8 mouse cellular contexts compared by ENCODE assay signal in genomic region chr1:91458223-91458861, GRCm38 (mm10). TPM values are rescaled to one million over a fixed set of nuclear protein-coding genes. Genes with fewer than 3 reads are reported as not detected.
DNase-seq lines count a peak whose midpoint lies in the region; ATAC-seq lines count a peak whose summit lies in the region.

No protein-coding gene starts in this region.

- ATAC-seq in cerebellum, adult (ENCODE audit: insufficient number of reproducible peaks, low FRiP score, low TSS enrichment): peak; percentile 23; the same call in 1 of the 2 replicates
- ATAC-seq in forebrain, embryonic 16.5 days: peak; percentile 1; the same call in 1 of the 2 replicates
- peak; percentile 1; the same call in 1 of the 2 replicates for ATAC-seq in hindbrain, embryonic 14.5 days (ENCODE audit: low FRiP score)
- ATAC-seq in megakaryocyte, adult 5-6 weeks (ENCODE audit: poor library complexity, severe bottlenecking): peak; percentile 7
- ATAC-seq in stomach, embryonic 15.5 days (ENCODE audit: insufficient read depth, low FRiP score, low read depth): peak; percentile 1; the same call in 1 of the 2 replicates

- WGBS in forebrain, embryonic 16.5 days: 7% methylated on average over 8 of the region's 8 CpGs
- 21% methylated on average over 8 of the region's 8 CpGs for WGBS in hindbrain, embryonic 14.5 days
- 9% methylated on average over 8 of the region's 8 CpGs for WGBS in stomach, embryonic 15.5 days

- H3K36me3 ChIP-seq in forebrain, embryonic 16.5 days (ENCODE audit: control insufficient read depth, insufficient read depth): no peaks in the 10 kb centered on the region
- H3K36me3 ChIP-seq in hindbrain, embryonic 14.5 days (replicated peaks; ENCODE audit: control insufficient read depth, insufficient read depth): no peaks in the 10 kb centered on the region
- no peaks in the 10 kb centered on the region for H3K36me3 ChIP-seq in stomach, embryonic 15.5 days

- H3K4me1 ChIP-seq in forebrain, embryonic 16.5 days (replicated peaks; ENCODE audit: control insufficient read depth, insufficient read depth, low read length): peaks cover 42% of the 10 kb centered on the region
- peaks cover 34% of the 10 kb centered on the region for H3K4me1 ChIP-seq in hindbrain, embryonic 14.5 days (replicated peaks; ENCODE audit: control insufficient read depth, insufficient read depth, low read length)
- H3K4me1 ChIP-seq in stomach, embryonic 15.5 days: peaks cover 62% of the 10 kb centered on the region

- H3K4me3 ChIP-seq in forebrain, embryonic 16.5 days (replicated peaks; ENCODE audit: low read length): peak overlapping the region; percentile 69
- peak overlapping the region; percentile 77 for H3K4me3 ChIP-seq in hindbrain, embryonic 14.5 days (replicated peaks; ENCODE audit: low read length)
- H3K4me3 ChIP-seq in stomach, embryonic 15.5 days (replicated peaks): peak overlapping the region; percentile 63

- intact Hi-C loops in left cerebral cortex, postnatal 10 days (cut with DNase I): loop anchor here (5.0 kb wide), 1 partner anchor 41 kb away; no protein-coding TSS in a partner anchor

- DNase-seq in adrenal gland, adult 2 months: peak; percentile 71
- DNase-seq in adrenal gland, adult 8-10 months: no peak
- peak; percentile 73 for DNase-seq in hindbrain, embryonic 14.5 days (ENCODE audit: low spot score)
- peak; percentile 37 to 69 for DNase-seq in left cerebral cortex, postnatal 10 days (ENCODE audit: extremely low spot score in 1 of 2, low spot score in 2 of 2)

- peak overlapping the region; percentile 70 for H3K4me2 ChIP-seq in forebrain, embryonic 16.5 days (ENCODE audit: low read length)
- H3K4me2 ChIP-seq in hindbrain, embryonic 14.5 days (replicated peaks): peak overlapping the region; percentile 76
- peak overlapping the region; percentile 67 for H3K4me2 ChIP-seq in stomach, embryonic 15.5 days

- no peaks in the 10 kb centered on the region for H3K27me3 ChIP-seq in forebrain, embryonic 16.5 days (replicated peaks; ENCODE audit: control insufficient read depth, insufficient read depth, low read length)
- no peaks in the 10 kb centered on the region for H3K27me3 ChIP-seq in hindbrain, embryonic 14.5 days (ENCODE audit: control insufficient read depth, insufficient read depth, low read length)
- no peaks in the 10 kb centered on the region for H3K27me3 ChIP-seq in stomach, embryonic 15.5 days (replicated peaks)

- no peaks in the 10 kb centered on the region for H3K9me3 ChIP-seq in forebrain, embryonic 16.5 days (ENCODE audit: control insufficient read depth, low read length)
- no peaks in the 10 kb centered on the region for H3K9me3 ChIP-seq in hindbrain, embryonic 14.5 days (ENCODE audit: control insufficient read depth, low read length)
- no peaks in the 10 kb centered on the region for H3K9me3 ChIP-seq in stomach, embryonic 15.5 days

- H3K9ac ChIP-seq in forebrain, embryonic 16.5 days (replicated peaks; ENCODE audit: low read depth, low read length): peak overlapping the region; percentile 68
- H3K9ac ChIP-seq in hindbrain, embryonic 14.5 days: peak overlapping the region; percentile 65
- peak overlapping the region; percentile 14; the same call in 1 of the 2 replicates for H3K9ac ChIP-seq in stomach, embryonic 15.5 days

- peak overlapping the region; percentile 29; the same call in 1 of the 2 replicates for H3K27ac ChIP-seq in forebrain, embryonic 16.5 days (ENCODE audit: low read length)
- peak overlapping the region; percentile 75; the same call in 1 of the 2 replicates for H3K27ac ChIP-seq in hindbrain, embryonic 14.5 days
- peak overlapping the region; percentile 96 for H3K27ac ChIP-seq in stomach, embryonic 15.5 days

RNA-seq across cellular contexts. Expression of gene Per2, which starts 0.8 kb away (rescaled TPM):
- 10 to 100 TPM; 22.2 to 68.7 TPM for total RNA-seq in adrenal gland, adult 2 months (2021)
- polyA plus RNA-seq in adrenal gland, adult 2 months (2012; rRNA removed): 24.7 and 40.0 TPM in 2 replicates
- 10 to 100 TPM; 42.5 to 75.0 (median 45.4) TPM for total RNA-seq in adrenal gland, adult 8-10 months (2022)
- polyA plus RNA-seq in forebrain, embryonic 16.5 days (2015; fragmentation: Nextera tagmentation; extraction: Ambion mirVana): 5.6 and 6.3 TPM in 2 replicates
- polyA plus RNA-seq in hindbrain, embryonic 14.5 days (2014; fragmentation: Nextera tagmentation; extraction: Ambion mirVana): 3.5 and 5.2 TPM in 2 replicates
- 10 to 100 TPM; 14.6 to 16.0 TPM for total RNA-seq in left cerebral cortex, postnatal 10 days (2021)
- total RNA-seq in megakaryocyte, adult 5-6 weeks (2015): 1.9 and 3.0 TPM in 2 replicates
- 1.9 and 2.0 TPM in 2 replicates for total RNA-seq in megakaryocyte, adult 5-6 weeks (2017)
- 5.4 and 6.5 TPM in 2 replicates for polyA plus RNA-seq in stomach, embryonic 15.5 days (2015; fragmentation: Nextera tagmentation; extraction: Ambion mirVana)

RNA-seq across cellular contexts. Expression of gene Traf3ip1, which starts 36.1 kb away (rescaled TPM):
- total RNA-seq in adrenal gland, adult 2 months (2021): 10 to 100 TPM; 10.1 to 11.8 TPM
- 6.2 and 6.8 TPM in 2 replicates for polyA plus RNA-seq in adrenal gland, adult 2 months (2012; rRNA removed)
- 10 to 100 TPM; 11.4 to 15.7 (median 12.9) TPM for total RNA-seq in adrenal gland, adult 8-10 months (2022)
- polyA plus RNA-seq in forebrain, embryonic 16.5 days (2015; fragmentation: Nextera tagmentation; extraction: Ambion mirVana): 10.9 and 13.2 TPM in 2 replicates
- polyA plus RNA-seq in hindbrain, embryonic 14.5 days (2014; fragmentation: Nextera tagmentation; extraction: Ambion mirVana): 6.5 and 7.6 TPM in 2 replicates
- total RNA-seq in left cerebral cortex, postnatal 10 days (2021): 10 to 100 TPM; 13.7 to 14.4 TPM
- 1.8 and 2.5 TPM in 2 replicates for total RNA-seq in megakaryocyte, adult 5-6 weeks (2015)
- 2.4 and 2.9 TPM in 2 replicates for total RNA-seq in megakaryocyte, adult 5-6 weeks (2017)
- 7.8 and 8.4 TPM in 2 replicates for polyA plus RNA-seq in stomach, embryonic 15.5 days (2015; fragmentation: Nextera tagmentation; extraction: Ambion mirVana)

RNA-seq across cellular contexts. Expression of gene Hes6, which starts 44.5 kb away (rescaled TPM):
- 100 to 1,000 TPM; 190 to 273 TPM for total RNA-seq in adrenal gland, adult 2 months (2021)
- 252 and 309 TPM in 2 replicates for polyA plus RNA-seq in adrenal gland, adult 2 months (2012; rRNA removed)
- total RNA-seq in adrenal gland, adult 8-10 months (2022): 100 to 1,000 TPM; 178 to 376 (median 294) TPM
- 208 and 217 TPM in 2 replicates for polyA plus RNA-seq in forebrain, embryonic 16.5 days (2015; fragmentation: Nextera tagmentation; extraction: Ambion mirVana)
- 125 and 129 TPM in 2 replicates for polyA plus RNA-seq in hindbrain, embryonic 14.5 days (2014; fragmentation: Nextera tagmentation; extraction: Ambion mirVana)
- total RNA-seq in left cerebral cortex, postnatal 10 days (2021): 10 to 100 TPM; 26.6 to 27.3 TPM
- 31.4 and 37.5 TPM in 2 replicates for total RNA-seq in megakaryocyte, adult 5-6 weeks (2015)
- 29.1 and 30.8 TPM in 2 replicates for total RNA-seq in megakaryocyte, adult 5-6 weeks (2017)
- polyA plus RNA-seq in stomach, embryonic 15.5 days (2015; fragmentation: Nextera tagmentation; extraction: Ambion mirVana): 82.9 and 89.5 TPM in 2 replicates

RNA-seq across cellular contexts. Expression of gene Ilkap, which starts 59.7 kb away (rescaled TPM):
- total RNA-seq in adrenal gland, adult 2 months (2021): 10 to 100 TPM; 88.8 to 94.7 TPM
- 121 and 122 TPM in 2 replicates for polyA plus RNA-seq in adrenal gland, adult 2 months (2012; rRNA removed)
- 100 to 1,000 TPM in 3 of 4 experiments, 10 to 100 TPM in 1; 89.4 to 138 (median 108) TPM for total RNA-seq in adrenal gland, adult 8-10 months (2022)
- 158 and 163 TPM in 2 replicates for polyA plus RNA-seq in forebrain, embryonic 16.5 days (2015; fragmentation: Nextera tagmentation; extraction: Ambion mirVana)
- 132 and 143 TPM in 2 replicates for polyA plus RNA-seq in hindbrain, embryonic 14.5 days (2014; fragmentation: Nextera tagmentation; extraction: Ambion mirVana)
- 10 to 100 TPM; 62.9 to 68.6 TPM for total RNA-seq in left cerebral cortex, postnatal 10 days (2021)
- total RNA-seq in megakaryocyte, adult 5-6 weeks (2015): 67.5 and 71.0 TPM in 2 replicates
- 90.9 and 102 TPM in 2 replicates for total RNA-seq in megakaryocyte, adult 5-6 weeks (2017)
- polyA plus RNA-seq in stomach, embryonic 15.5 days (2015; fragmentation: Nextera tagmentation; extraction: Ambion mirVana): 119 and 128 TPM in 2 replicates

Comparison
In these comparisons a context has a peak if more than half of its experiments do, and no peak if none do; other contexts are left out.
1. H3K27ac ChIP-seq: peak in every context shown above with its lines; median percentile 96 in stomach, embryonic 15.5 days; 75 in hindbrain, embryonic 14.5 days; 29 in forebrain, embryonic 16.5 days.
2. H3K9ac ChIP-seq: peak in every context shown above with its lines; median percentile 68 in forebrain, embryonic 16.5 days; 65 in hindbrain, embryonic 14.5 days; 14 in stomach, embryonic 15.5 days.
3. RNA of gene Hes6, which starts 44.5 kb away (total RNA-seq): 178 to 376 TPM in adrenal gland, adult 8-10 months and 190 to 273 TPM in adrenal gland, adult 2 months; 29.1 to 37.5 TPM in megakaryocyte, adult 5-6 weeks and 26.6 to 27.3 TPM in left cerebral cortex, postnatal 10 days; every median in the first group is over 4 times any median in the second.
4. Peak in every context shown above with its lines, with median percentiles within 50 percentile points of each other: ATAC-seq, H3K4me2 ChIP-seq and H3K4me3 ChIP-seq.